Mouse (Mus musculus): ENCODE measurements around the gene Snapc3.
"Not testable (repeated sequence)": the region's sequence is repeated elsewhere in the genome, so short reads cannot be mapped to it uniquely, and the experiment has no call there.

DNA sequence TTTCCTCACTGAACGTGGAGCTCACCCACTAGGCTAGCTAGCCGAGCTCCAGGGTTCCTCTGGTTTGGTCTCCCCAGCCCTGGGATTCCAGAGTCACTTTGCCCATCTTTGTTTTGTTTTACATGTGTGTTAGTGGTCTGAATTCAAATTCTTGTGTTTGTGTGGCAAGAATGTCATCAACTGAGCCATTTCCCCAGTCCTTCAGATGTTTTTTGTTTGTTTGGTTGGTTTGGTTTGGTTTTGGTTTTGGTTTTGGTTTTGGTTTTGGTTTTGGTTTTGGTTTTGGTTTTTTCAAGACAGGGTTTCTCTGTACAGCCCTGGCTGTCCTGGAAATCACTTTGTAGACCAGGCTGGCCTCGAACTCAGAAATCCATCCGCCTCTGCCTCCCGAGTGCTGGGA lies 79.5 kb downstream of the Snapc3 start:
- TF ChIP-seq POLR2A (IDR thresholded peaks at IDR 0.05; ENCODE audit: low read depth, low read length); USF1 (IDR thresholded peaks at IDR 0.05; ENCODE audit: low read depth, low read length); MAFK (IDR thresholded peaks at IDR 0.05; ENCODE audit: insufficient replicate concordance, low read length); CTCF (conservative IDR thresholded peaks at IDR 0.05 in 1 of 2, IDR thresholded peaks at IDR 0.05 in 1 of 2; ENCODE audit: low read depth in 2 of 2, low read length in 2 of 2); E2F4 (IDR thresholded peaks at IDR 0.05; ENCODE audit: insufficient replicate concordance, low read depth, low read length); EP300 (IDR thresholded peaks at IDR 0.05; ENCODE audit: low read length); CHD2 (IDR thresholded peaks at IDR 0.05; ENCODE audit: low read length); NELFE (IDR thresholded peaks at IDR 0.05; ENCODE audit: low read depth, low read length): not testable (repeated sequence)
- TF ChIP-seq ETS1 (conservative IDR thresholded peaks at IDR 0.05; ENCODE audit: low read depth, low read length), result peak; percentile 72

All from CH12.LX (cell line).